Mouse (Mus musculus) erythroblast, embryonic 14.5 days (primary cell): ENCODE data around the gene Btnl6.

Experiments used
- GATA1 ChIP-seq: IDR thresholded peaks from 2 replicates; pipeline ENCODE4 v1.6.1; 2012; ENCODE audit warnings: low read length, inconsistent platforms, mixed read lengths
- TAL1 ChIP-seq: IDR thresholded peaks from 3 replicates; pipeline ENCODE4 v1.6.1; 2012; ENCODE audit warnings: low read length, inconsistent platforms, mixed read lengths

DNA sequence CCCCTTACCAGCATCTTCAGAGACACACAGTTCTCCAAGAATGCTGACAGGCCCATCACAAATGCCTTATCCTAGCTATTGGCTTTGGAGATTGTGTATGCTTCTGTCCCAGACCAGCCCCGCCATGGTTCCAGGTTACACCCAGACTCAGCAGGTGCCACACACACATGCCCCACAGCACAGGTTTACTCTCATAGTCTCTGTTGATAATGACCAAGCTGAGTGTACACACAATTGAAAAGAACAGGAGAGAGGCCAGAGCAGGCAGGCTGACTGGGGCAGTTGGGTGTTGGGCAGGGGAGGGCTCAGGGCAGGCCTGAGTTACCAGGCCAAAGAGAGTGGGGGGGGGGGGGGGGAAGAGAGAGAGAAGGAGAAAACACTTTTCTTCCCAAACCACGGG, 40.7 kb downstream of the Btnl6 start:
- TF ChIP-seq TAL1 = no peak
- TF ChIP-seq GATA1 = no peak
